Mouse (Mus musculus) ES-E14 (cell line): ENCODE results near the gene Olfr221.

Source experiments
- HCFC1 ChIP-seq: IDR thresholded peaks from 2 replicates; pipeline ENCODE4 v1.6.1; 2012; ENCODE audit warnings: low read length, inconsistent platforms, borderline replicate concordance; ENCODE audit not compliant: insufficient read depth
- ZC3H11A ChIP-seq: IDR thresholded peaks from 2 replicates; pipeline ENCODE4 v1.6.1; 2012; ENCODE audit warnings: low read depth, mild to moderate bottlenecking, inconsistent platforms, low read length, borderline replicate concordance

DNA sequence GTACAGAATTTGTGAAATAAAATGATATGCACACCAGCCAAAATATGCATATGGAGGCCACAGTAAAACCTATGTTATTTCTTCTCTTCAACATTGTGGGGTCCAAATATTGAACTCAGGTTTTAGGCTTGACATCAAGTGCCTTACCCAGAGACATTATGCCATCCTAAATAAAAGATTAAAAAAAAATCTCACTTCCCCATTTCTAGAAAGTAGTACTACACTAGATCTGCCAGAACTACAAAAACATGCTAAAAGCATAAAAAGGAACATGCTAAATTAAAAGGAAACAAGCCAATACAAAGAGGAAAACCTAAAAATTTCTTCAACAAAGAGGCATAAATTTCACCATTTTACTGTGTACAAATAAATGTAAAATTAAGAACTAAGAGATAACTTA, 40.8 kb upstream of the Olfr221 start:
- TF ChIP-seq ZC3H11A (no peak), HCFC1 (no peak)
